Mouse (Mus musculus): ENCODE measurements around the gene Gm16253. TPM values are rescaled to one million over a fixed set of nuclear protein-coding genes. Genes with fewer than 3 reads are reported as not detected.

Gene Gm16253
- total and polyA plus RNA-seq, 2 experiments: not detected

GRCm38 (mm10) chr3:96629729-96630600, 53.2 kb downstream of the Gm16253 start, which contains the start of gene Rbm8a:
Gene Rbm8a, plus strand, starts transcription at chr3:96629933.
- TF ChIP-seq CTCF (IDR thresholded peaks at IDR 0.05; ENCODE audit: low read depth, low read length) (no peak), POLR2A (IDR thresholded peaks at IDR 0.05; ENCODE audit: extremely low read depth, insufficient read depth, low read length) (peak; percentile 74; the same call in 1 of the 2 replicates)

More at GRCm38 (mm10) chr3:96629729-96630600, 53.2 kb downstream of the Gm16253 start, which contains the start of gene Rbm8a:
- H3K79me2 ChIP-seq (ENCODE audit: control insufficient read depth, insufficient read depth, low read length): no peaks in the 10 kb centered on the region; the same call in 1 of the 2 replicates
- DNase-seq (ENCODE audit: extremely low read depth, low read depth, low spot score): peak; percentile 95
- H3K4me3 ChIP-seq (ENCODE audit: insufficient read depth, low read depth, low read length): peak within 1 kb of the TSS; percentile 79
- peaks cover 14% of the 10 kb centered on the region; the same call in 1 of the 2 replicates for H3K36me3 ChIP-seq (ENCODE audit: control insufficient read depth, insufficient read depth, low read length)
- under 1% methylated on average over 48 of the region's 48 CpGs for WGBS
- H3K27ac ChIP-seq (replicated peaks; ENCODE audit: insufficient read depth, low read depth, low read length): peak within 1 kb of the TSS; percentile 89
- no peaks in the 10 kb centered on the region for H3K27me3 ChIP-seq (ENCODE audit: control insufficient read depth, insufficient read depth, low read length)
- peak within 1 kb of the TSS; percentile 85 for H3K9ac ChIP-seq (ENCODE audit: low read depth, low read length)
- H3K4me1 ChIP-seq (ENCODE audit: control insufficient read depth, insufficient read depth, low read length): peaks cover 3% of the 10 kb centered on the region

Other genes starting within 250 kb of the Gm16253 start
- gene BC107364, start 124.7 kb upstream of the Gm16253 start, total RNA-seq (2014; rRNA removed): not detected in 2 replicates
- gene BC107364, start 124.7 kb upstream of the Gm16253 start, polyA plus RNA-seq (2012; rRNA removed): not detected in 2 replicates
- gene Hfe2, start 51.8 kb upstream of the Gm16253 start, total RNA-seq (2014; rRNA removed): 29.6 and 36.4 TPM in 2 replicates
- 93.8 and 98.4 TPM in 2 replicates for gene Hfe2, start 51.8 kb upstream of the Gm16253 start, polyA plus RNA-seq (2012; rRNA removed)
- 153 and 159 TPM in 2 replicates for gene Txnip, start 19.0 kb upstream of the Gm16253 start, total RNA-seq (2014; rRNA removed)
- gene Txnip, start 19.0 kb upstream of the Gm16253 start, polyA plus RNA-seq (2012; rRNA removed): 51.0 and 74.3 TPM in 2 replicates
- gene Polr3gl, start 17.2 kb downstream of the Gm16253 start, total RNA-seq (2014; rRNA removed): 5.7 and 8.2 TPM in 2 replicates
- gene Polr3gl, start 17.2 kb downstream of the Gm16253 start, polyA plus RNA-seq (2012; rRNA removed): 7.0 and 7.7 TPM in 2 replicates
- gene Ankrd34a, start 19.7 kb downstream of the Gm16253 start, total RNA-seq (2014; rRNA removed): 0.07 TPM in 1 of 2 replicates, not detected in the other
- gene Ankrd34a, start 19.7 kb downstream of the Gm16253 start, polyA plus RNA-seq (2012; rRNA removed): 0.05 and 0.07 TPM in 2 replicates
- 3.0 and 3.1 TPM in 2 replicates for gene Lix1l, start 24.2 kb downstream of the Gm16253 start, total RNA-seq (2014; rRNA removed)
- 2.5 and 3.3 TPM in 2 replicates for gene Lix1l, start 24.2 kb downstream of the Gm16253 start, polyA plus RNA-seq (2012; rRNA removed)
- gene Rbm8a, start 52.9 kb downstream of the Gm16253 start, total RNA-seq (2014; rRNA removed): 11.9 and 12.2 TPM in 2 replicates
- 6.3 and 7.0 TPM in 2 replicates for gene Rbm8a, start 52.9 kb downstream of the Gm16253 start, polyA plus RNA-seq (2012; rRNA removed)
- 27.1 and 31.4 TPM in 2 replicates for gene Pex11b, start 58.4 kb downstream of the Gm16253 start, total RNA-seq (2014; rRNA removed)
- gene Pex11b, start 58.4 kb downstream of the Gm16253 start, polyA plus RNA-seq (2012; rRNA removed): 33.8 and 40.8 TPM in 2 replicates
- gene Gm42957, start 58.5 kb downstream of the Gm16253 start, total RNA-seq (2014; rRNA removed): 0.13 and 0.28 TPM in 2 replicates
- not detected in 2 replicates for gene Gm42957, start 58.5 kb downstream of the Gm16253 start, polyA plus RNA-seq (2012; rRNA removed)
- gene Itga10, start 68.6 kb downstream of the Gm16253 start, total RNA-seq (2014; rRNA removed): 0.18 and 0.27 TPM in 2 replicates
- 0.30 and 0.57 TPM in 2 replicates for gene Itga10, start 68.6 kb downstream of the Gm16253 start, polyA plus RNA-seq (2012; rRNA removed)
- gene Ankrd35, start 93.1 kb downstream of the Gm16253 start, total RNA-seq (2014; rRNA removed): under 0.01 TPM in 1 of 2 replicates, not detected in the other
- gene Ankrd35, start 93.1 kb downstream of the Gm16253 start, polyA plus RNA-seq (2012; rRNA removed): 0.07 TPM in 1 of 2 replicates, not detected in the other
- gene Pias3, start 119.4 kb downstream of the Gm16253 start, total RNA-seq (2014; rRNA removed): 1.7 and 2.6 TPM in 2 replicates
- 7.3 and 8.1 TPM in 2 replicates for gene Pias3, start 119.4 kb downstream of the Gm16253 start, polyA plus RNA-seq (2012; rRNA removed)
- 0.20 and 0.28 TPM in 2 replicates for gene Nudt17, start 131.6 kb downstream of the Gm16253 start, total RNA-seq (2014; rRNA removed)
- 0.16 and 0.69 TPM in 2 replicates for gene Nudt17, start 131.6 kb downstream of the Gm16253 start, polyA plus RNA-seq (2012; rRNA removed)
- 6.5 and 10.0 TPM in 2 replicates for gene Polr3c, start 150.6 kb downstream of the Gm16253 start, total RNA-seq (2014; rRNA removed)
- gene Polr3c, start 150.6 kb downstream of the Gm16253 start, polyA plus RNA-seq (2012; rRNA removed): 16.2 and 19.1 TPM in 2 replicates
- gene Rnf115, start 150.7 kb downstream of the Gm16253 start, total RNA-seq (2014; rRNA removed): 30.5 and 33.6 TPM in 2 replicates
- 12.7 and 12.9 TPM in 2 replicates for gene Rnf115, start 150.7 kb downstream of the Gm16253 start, polyA plus RNA-seq (2012; rRNA removed)